Mouse (Mus musculus): ENCODE measurements at regions not wholly inside any gene's neighbourhood (a gene's known extent, or its start where the extent isn't known, plus 50 kb on each side); places are given as distances from the start of the nearest gene placed in this dataset.

GRCm38 (mm10) chr10:37221730-37222129 lies 83.0 kb upstream of the Marcks start:
- no peak overlapping the region for H3K4me3 ChIP-seq (ENCODE audit: low read depth, low read length)
- H3K27me3 ChIP-seq (ENCODE audit: control insufficient read depth, insufficient read depth, low read length): no peaks in the 10 kb centered on the region
- DNase-seq (ENCODE audit: low spot score, missing footprints) (no peak), ATAC-seq (ENCODE audit: low FRiP score) (no peak)
- no peak overlapping the region for H3K27ac ChIP-seq (ENCODE audit: low read depth, low read length)
- no peaks in the 10 kb centered on the region for H3K36me3 ChIP-seq (ENCODE audit: control insufficient read depth, insufficient read depth, low read length)
- no peak overlapping the region for H3K4me2 ChIP-seq
- no peaks in the 10 kb centered on the region for H3K4me1 ChIP-seq (ENCODE audit: control insufficient read depth, insufficient read depth, low read length)
- no peak overlapping the region for H3K9ac ChIP-seq (ENCODE audit: low read length)
- H3K9me3 ChIP-seq (ENCODE audit: control insufficient read depth, low read length): no peaks in the 10 kb centered on the region
- 74% methylated on average over 6 of the region's 6 CpGs for WGBS

- no peak overlapping the region for H3K27ac ChIP-seq (ENCODE audit: low read depth, low read length)
- H3K4me1 ChIP-seq (ENCODE audit: control insufficient read depth, insufficient read depth, low read length): no peaks in the 10 kb centered on the region
- ATAC-seq (ENCODE audit: low FRiP score) (no peak), DNase-seq (ENCODE audit: low spot score, missing footprints) (no peak)
- no peak overlapping the region for H3K9ac ChIP-seq (ENCODE audit: low read length)
- H3K27me3 ChIP-seq (ENCODE audit: control insufficient read depth, insufficient read depth, low read length): no peaks in the 10 kb centered on the region
- H3K4me2 ChIP-seq: no peak overlapping the region
- no peak overlapping the region for H3K4me3 ChIP-seq (ENCODE audit: low read depth, low read length)
- WGBS: 81% methylated on average over 3 of the region's 3 CpGs
- no peaks in the 10 kb centered on the region for H3K9me3 ChIP-seq (ENCODE audit: control insufficient read depth, low read length)
- H3K36me3 ChIP-seq (ENCODE audit: control insufficient read depth, insufficient read depth, low read length): no peaks in the 10 kb centered on the region
Observed at GRCm38 (mm10) chr10:37220434-37220833, 81.7 kb upstream of the Marcks start.

- Histone ChIP-seq H3K27me3 (ENCODE audit: control insufficient read depth, insufficient read depth, low read length) (no peaks in the 10 kb centered on the region), H3K36me3 (ENCODE audit: control insufficient read depth, insufficient read depth, low read length) (no peaks in the 10 kb centered on the region), H3K4me2 (no peak overlapping the region), H3K4me3 (ENCODE audit: low read depth, low read length) (no peak overlapping the region), H3K9me3 (ENCODE audit: control insufficient read depth, low read length) (no peaks in the 10 kb centered on the region), H3K4me1 (ENCODE audit: control insufficient read depth, insufficient read depth, low read length) (no peaks in the 10 kb centered on the region), H3K27ac (ENCODE audit: low read depth, low read length) (no peak overlapping the region), H3K9ac (ENCODE audit: low read length) (no peak overlapping the region)
- no peak for ATAC-seq (ENCODE audit: low FRiP score)
- DNase-seq (ENCODE audit: low spot score, missing footprints): no peak
- WGBS: 77% methylated on average over 4 of the region's 4 CpGs
Observed at GRCm38 (mm10) chr10:37219936-37220335, 81.2 kb upstream of the Marcks start.

GRCm38 (mm10) chr10:37219381-37219780 lies 80.7 kb upstream of the Marcks start:
- Histone ChIP-seq H3K27ac (ENCODE audit: low read depth, low read length) (no peak overlapping the region), H3K9ac (ENCODE audit: low read length) (no peak overlapping the region), H3K4me3 (ENCODE audit: low read depth, low read length) (no peak overlapping the region), H3K36me3 (ENCODE audit: control insufficient read depth, insufficient read depth, low read length) (no peaks in the 10 kb centered on the region), H3K4me1 (ENCODE audit: control insufficient read depth, insufficient read depth, low read length) (no peaks in the 10 kb centered on the region), H3K4me2 (no peak overlapping the region), H3K9me3 (ENCODE audit: control insufficient read depth, low read length) (no peaks in the 10 kb centered on the region), H3K27me3 (ENCODE audit: control insufficient read depth, insufficient read depth, low read length) (no peaks in the 10 kb centered on the region)
- DNase-seq (ENCODE audit: low spot score, missing footprints) (no peak), ATAC-seq (ENCODE audit: low FRiP score) (no peak)
- WGBS: 84% methylated on average over 1 of the region's 1 CpGs

GRCm38 (mm10) chr10:37214656-37215055 lies 75.9 kb upstream of the Marcks start:
- Histone ChIP-seq H3K27me3 (ENCODE audit: control insufficient read depth, insufficient read depth, low read length) (no peaks in the 10 kb centered on the region), H3K4me1 (ENCODE audit: control insufficient read depth, insufficient read depth, low read length) (no peaks in the 10 kb centered on the region; the same call in 1 of the 2 replicates), H3K9me3 (ENCODE audit: control insufficient read depth, low read length) (no peaks in the 10 kb centered on the region), H3K27ac (ENCODE audit: low read depth, low read length) (no peak overlapping the region), H3K36me3 (ENCODE audit: control insufficient read depth, insufficient read depth, low read length) (no peaks in the 10 kb centered on the region), H3K4me2 (no peak overlapping the region), H3K4me3 (ENCODE audit: low read depth, low read length) (no peak overlapping the region), H3K9ac (ENCODE audit: low read length) (no peak overlapping the region)
- 23% methylated on average over 5 of the region's 5 CpGs for WGBS
- DNase-seq (ENCODE audit: low spot score, missing footprints) (no peak), ATAC-seq (ENCODE audit: low FRiP score) (0 out of 2 replicates have a peak, but pooled peaks have one; percentile 11)

GRCm38 (mm10) chr10:37212350-37213035 lies 73.8 kb upstream of the Marcks start:
- Histone ChIP-seq H3K36me3 (ENCODE audit: control insufficient read depth, insufficient read depth, low read length) (no peaks in the 10 kb centered on the region), H3K9me3 (ENCODE audit: control insufficient read depth, low read length) (no peaks in the 10 kb centered on the region), H3K4me3 (ENCODE audit: low read depth, low read length) (no peak overlapping the region), H3K4me2 (no peak overlapping the region), H3K27ac (ENCODE audit: low read depth, low read length) (no peak overlapping the region), H3K4me1 (ENCODE audit: control insufficient read depth, insufficient read depth, low read length) (no peaks in the 10 kb centered on the region; the same call in 1 of the 2 replicates), H3K27me3 (ENCODE audit: control insufficient read depth, insufficient read depth, low read length) (no peaks in the 10 kb centered on the region), H3K9ac (ENCODE audit: low read length) (no peak overlapping the region)
- WGBS: 39% methylated on average over 1 of the region's 1 CpGs
- ATAC-seq (ENCODE audit: low FRiP score) (no peak), DNase-seq (ENCODE audit: low spot score, missing footprints) (no peak)

- Histone ChIP-seq H3K4me3 (ENCODE audit: low read depth, low read length) (no peak overlapping the region), H3K36me3 (ENCODE audit: control insufficient read depth, insufficient read depth, low read length) (no peaks in the 10 kb centered on the region), H3K9me3 (ENCODE audit: control insufficient read depth, low read length) (no peaks in the 10 kb centered on the region), H3K4me1 (ENCODE audit: control insufficient read depth, insufficient read depth, low read length) (no peaks in the 10 kb centered on the region; the same call in 1 of the 2 replicates), H3K4me2 (no peak overlapping the region), H3K9ac (ENCODE audit: low read length) (no peak overlapping the region), H3K27ac (ENCODE audit: low read depth, low read length) (no peak overlapping the region), H3K27me3 (ENCODE audit: control insufficient read depth, insufficient read depth, low read length) (no peaks in the 10 kb centered on the region)
- ATAC-seq (ENCODE audit: low FRiP score) (no peak), DNase-seq (ENCODE audit: low spot score, missing footprints) (no peak)
- 88% methylated on average over 3 of the region's 3 CpGs for WGBS
Observed at GRCm38 (mm10) chr10:37211305-37211704, 72.6 kb upstream of the Marcks start.

- Histone ChIP-seq H3K36me3 (ENCODE audit: control insufficient read depth, insufficient read depth, low read length) (no peaks in the 10 kb centered on the region), H3K4me1 (ENCODE audit: control insufficient read depth, insufficient read depth, low read length) (no peaks in the 10 kb centered on the region; the same call in 1 of the 2 replicates), H3K4me2 (no peak overlapping the region), H3K9me3 (ENCODE audit: control insufficient read depth, low read length) (no peaks in the 10 kb centered on the region), H3K9ac (ENCODE audit: low read length) (no peak overlapping the region), H3K4me3 (ENCODE audit: low read depth, low read length) (no peak overlapping the region), H3K27ac (ENCODE audit: low read depth, low read length) (no peak overlapping the region), H3K27me3 (ENCODE audit: control insufficient read depth, insufficient read depth, low read length) (no peaks in the 10 kb centered on the region)
- DNase-seq (ENCODE audit: low spot score, missing footprints) (no peak), ATAC-seq (ENCODE audit: low FRiP score) (no peak)
- WGBS: 97% methylated on average over 1 of the region's 1 CpGs
Observed at GRCm38 (mm10) chr10:37210223-37210622, 71.5 kb upstream of the Marcks start.

GRCm38 (mm10) chr10:37206986-37207385 lies 68.3 kb upstream of the Marcks start:
- WGBS: 91% methylated on average over 1 of the region's 1 CpGs
- no peak for ATAC-seq (ENCODE audit: low FRiP score)

More at GRCm38 (mm10) chr10:37206986-37207385, 68.3 kb upstream of the Marcks start:
- Histone ChIP-seq H3K4me2 (no peak overlapping the region), H3K36me3 (ENCODE audit: control insufficient read depth, insufficient read depth, low read length) (no peaks in the 10 kb centered on the region), H3K27ac (ENCODE audit: low read depth, low read length) (no peak overlapping the region), H3K4me3 (ENCODE audit: low read depth, low read length) (no peak overlapping the region), H3K9ac (ENCODE audit: low read length) (no peak overlapping the region), H3K27me3 (ENCODE audit: control insufficient read depth, insufficient read depth, low read length) (no peaks in the 10 kb centered on the region), H3K4me1 (ENCODE audit: control insufficient read depth, insufficient read depth, low read length) (no peaks in the 10 kb centered on the region), H3K9me3 (ENCODE audit: control insufficient read depth, low read length) (no peaks in the 10 kb centered on the region)
- DNase-seq (ENCODE audit: low spot score, missing footprints): peak; percentile 66
